Mouse (Mus musculus) lung, postnatal 0 days (tissue): Measurements from ENCODE around the gene Glrx.

ENCODE experiments used
- CTCF ChIP-seq: IDR thresholded peaks from 2 replicates; pipeline ENCODE4 v1.5.1; 2016; ENCODE audit warnings: antibody characterized with exemption, mild to moderate bottlenecking
- EP300 ChIP-seq: IDR thresholded peaks from 2 replicates; pipeline ENCODE4 v1.6.1; 2016; ENCODE audit warnings: antibody characterized with exemption, mild to moderate bottlenecking, control low read depth

GRCm38 (mm10) chr13:75838506-75838905 is 1.2 kb upstream of the Glrx start:
- TF ChIP-seq EP300 (no peak), CTCF (no peak)
